Mouse (Mus musculus): ENCODE measurements around the gene Ppp4r2. TPM values are rescaled to one million over a fixed set of nuclear protein-coding genes. Genes with fewer than 3 reads are reported as not detected.

The Ppp4r2 gene
- total RNA-seq, 1 experiment from 2014 or later = 92.9 TPM

DNA sequence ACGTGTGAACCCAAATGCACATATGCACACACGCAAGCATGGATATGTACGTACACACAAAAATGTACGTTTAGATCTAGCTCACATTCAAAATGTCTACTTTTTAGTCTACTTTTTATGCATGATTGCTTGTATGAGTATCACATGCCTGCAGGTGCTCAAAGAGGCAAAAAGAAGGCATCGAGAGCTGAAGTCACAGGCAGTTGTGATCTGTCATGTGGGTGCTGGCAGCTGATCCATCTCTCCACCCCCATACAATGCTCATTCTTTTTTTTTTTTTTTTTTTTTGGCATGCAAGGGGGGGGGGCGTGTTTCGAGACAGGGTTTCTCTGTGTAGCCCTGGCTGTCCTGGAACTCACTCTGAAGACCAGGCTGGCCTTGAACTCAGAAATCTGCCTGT is 4.9 kb upstream of the Ppp4r2 start:
- ATAC-seq (replicated peaks; ENCODE audit: low read depth, poor library complexity, severe bottlenecking) = no peak

- ATAC-seq (replicated peaks; ENCODE audit: low read depth, poor library complexity, severe bottlenecking) = no peak
Measured at GRCm38 (mm10) chr6:100829770-100830169, 3.7 kb upstream of the Ppp4r2 start.

DNA sequence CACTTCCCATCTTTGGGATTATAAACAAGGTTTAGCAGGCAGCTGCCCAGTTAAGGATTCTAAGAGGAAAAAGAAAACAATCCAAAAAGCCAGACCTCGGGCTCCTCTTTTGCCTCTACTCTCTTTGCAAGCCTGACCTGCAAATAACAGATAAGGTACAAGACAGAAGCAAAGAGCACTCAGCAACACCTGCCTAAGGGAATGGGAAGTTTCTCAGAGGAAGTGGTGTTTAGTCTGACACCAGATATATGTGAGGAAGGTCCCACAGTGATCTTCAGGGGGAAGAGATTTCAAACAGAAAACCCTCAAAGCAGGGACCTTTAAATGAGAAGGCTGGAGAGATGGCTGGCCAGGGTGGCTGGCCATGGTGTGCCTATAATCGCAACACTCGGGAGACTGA is 2.2 kb upstream of the Ppp4r2 start:
- no peak for ATAC-seq (replicated peaks; ENCODE audit: low read depth, poor library complexity, severe bottlenecking)

- ATAC-seq (replicated peaks; ENCODE audit: low read depth, poor library complexity, severe bottlenecking) = no peak
Measured at GRCm38 (mm10) chr6:100831751-100832150, 1.7 kb upstream of the Ppp4r2 start.

- peak; percentile 64 for ATAC-seq (replicated peaks; ENCODE audit: low read depth, poor library complexity, severe bottlenecking)
Measured at GRCm38 (mm10) chr6:100833811-100834481, 524 bp downstream of the Ppp4r2 start.

DNA sequence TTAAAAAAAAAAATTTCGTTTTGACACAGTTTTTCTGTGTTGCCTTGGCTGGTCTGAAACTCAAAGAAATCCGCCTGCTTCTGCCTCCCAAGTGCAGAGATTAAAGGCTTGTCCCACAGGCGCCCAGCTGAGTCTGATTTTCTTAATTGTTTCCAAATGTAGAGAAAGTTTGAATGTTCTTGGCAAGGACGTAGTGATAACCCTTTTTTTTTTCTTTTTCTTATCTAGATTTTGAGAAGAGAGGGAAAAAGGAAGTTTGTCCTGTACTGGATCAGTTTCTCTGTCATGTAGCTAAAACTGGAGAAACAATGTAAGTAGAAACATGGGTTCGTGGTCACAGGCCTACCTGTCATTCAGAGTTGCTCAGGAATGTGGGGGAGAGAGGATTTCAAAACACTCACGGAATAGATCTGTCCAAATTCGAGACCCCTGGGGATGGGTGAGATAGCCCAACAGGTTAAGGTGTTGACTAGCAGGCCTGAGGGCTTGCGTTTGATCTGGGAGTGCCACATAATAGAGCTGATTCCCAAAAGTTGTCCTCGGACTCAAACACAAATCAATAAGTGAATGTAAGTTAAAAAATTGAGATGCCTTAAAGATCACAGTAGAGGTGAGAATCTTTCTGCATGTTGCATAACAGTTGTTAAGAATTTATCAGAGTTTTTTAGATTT is 1.2 kb downstream of the Ppp4r2 start:
- ATAC-seq (replicated peaks; ENCODE audit: low read depth, poor library complexity, severe bottlenecking) = no peak

DNA sequence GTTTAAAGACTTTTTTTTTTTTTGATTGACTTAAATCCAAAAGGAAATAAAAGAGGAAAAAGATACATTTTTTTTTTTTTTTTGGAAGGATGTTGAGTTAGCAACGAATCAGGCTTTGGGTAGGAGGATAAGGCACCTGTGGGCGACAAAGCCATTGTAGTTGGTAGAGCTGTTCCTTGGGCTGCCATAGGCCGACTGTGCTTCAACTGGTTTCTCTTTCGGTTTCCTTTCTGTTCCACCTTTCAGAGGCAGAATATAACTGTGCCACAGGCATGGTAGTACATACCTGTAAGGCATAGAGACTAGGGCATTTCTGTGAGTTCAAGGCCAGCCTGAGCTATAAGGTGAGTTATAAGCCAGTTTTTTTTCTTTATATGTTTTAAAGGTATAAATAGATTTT is 11.6 kb downstream of the Ppp4r2 start:
- no peak for ATAC-seq (replicated peaks; ENCODE audit: low read depth, poor library complexity, severe bottlenecking)

GRCm38 (mm10) chr6:100847264-100847663 is 13.8 kb downstream of the Ppp4r2 start:
- ATAC-seq (replicated peaks; ENCODE audit: low read depth, poor library complexity, severe bottlenecking) = no peak

DNA sequence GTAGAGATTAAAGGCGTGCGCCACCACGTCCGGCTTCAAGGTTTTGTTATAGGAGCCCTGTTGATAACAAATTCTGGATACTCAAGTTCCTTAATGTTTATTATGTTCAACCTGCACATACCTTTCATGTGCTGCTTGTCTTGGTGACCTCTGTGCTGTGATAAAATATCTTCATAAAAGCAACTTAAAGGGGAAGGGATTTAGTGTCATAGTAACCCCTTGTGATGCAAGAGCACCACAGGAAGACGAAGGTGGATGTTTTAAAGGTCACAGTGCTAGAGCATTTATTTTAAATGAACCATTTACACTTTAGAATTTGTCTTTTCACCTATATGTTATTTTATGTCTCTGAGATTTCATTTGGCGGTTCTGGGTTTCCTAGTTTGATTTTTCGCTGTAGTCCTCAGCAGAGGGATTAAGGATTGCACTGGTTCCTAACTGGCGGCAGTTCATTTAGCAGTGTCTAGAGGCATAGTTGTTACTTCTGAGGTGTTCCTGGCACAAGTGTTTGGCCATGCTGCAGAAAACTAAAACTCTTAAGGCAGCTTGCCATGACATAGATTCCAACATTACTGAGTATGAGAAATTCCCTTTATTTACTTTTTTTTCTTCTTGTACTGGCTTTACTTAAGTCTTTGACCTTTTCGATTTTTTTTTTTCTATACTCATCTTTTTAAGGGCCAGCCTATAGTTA is 15.4 kb downstream of the Ppp4r2 start:
- no peak for ATAC-seq (replicated peaks; ENCODE audit: low read depth, poor library complexity, severe bottlenecking)

- ATAC-seq (replicated peaks; ENCODE audit: low read depth, poor library complexity, severe bottlenecking) = peak; percentile 74
Measured at GRCm38 (mm10) chr6:100850671-100851081, 17.3 kb downstream of the Ppp4r2 start.

DNA sequence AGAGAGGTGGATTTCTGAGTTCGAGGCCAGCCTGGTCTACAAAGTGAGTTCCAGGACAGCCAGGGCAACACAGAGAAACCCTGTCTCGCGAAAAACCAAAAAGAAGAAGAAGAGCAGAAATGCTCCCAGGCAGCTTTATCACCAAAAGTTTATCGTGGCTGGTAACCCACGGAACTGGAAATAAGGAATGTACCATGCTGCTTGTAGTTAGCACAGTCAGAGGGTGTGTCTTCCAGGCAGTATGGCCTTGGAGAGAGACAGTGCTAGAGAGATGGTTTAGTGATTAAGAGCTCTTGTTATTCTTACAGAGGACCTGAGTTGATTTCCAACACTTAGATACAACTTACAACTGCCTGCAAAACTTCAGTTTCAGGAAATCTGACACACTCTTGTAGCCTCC is 17.7 kb downstream of the Ppp4r2 start:
- ATAC-seq (replicated peaks; ENCODE audit: low read depth, poor library complexity, severe bottlenecking) = peak; percentile 58; the same call in 1 of the 2 replicates

DNA sequence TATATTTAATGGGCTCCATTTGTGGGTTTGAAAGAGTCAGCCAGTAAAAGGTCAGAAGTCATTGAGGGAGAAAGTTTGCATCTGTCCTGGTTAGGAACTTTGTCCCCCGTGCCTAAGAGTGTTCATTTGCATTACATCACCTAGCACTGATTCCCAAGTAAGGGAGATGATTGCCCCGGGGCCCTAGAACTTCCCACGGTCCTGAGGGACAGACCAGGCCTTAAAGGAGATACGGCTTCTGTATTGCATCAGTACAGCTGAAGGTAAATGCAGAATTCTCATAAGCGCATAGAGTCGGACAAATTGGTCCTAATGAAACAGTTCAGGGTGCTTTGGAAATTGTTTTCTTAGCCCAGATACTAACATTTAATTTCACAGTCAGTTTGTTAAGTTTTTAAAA is 31.9 kb downstream of the Ppp4r2 start:
- ATAC-seq (replicated peaks; ENCODE audit: low read depth, poor library complexity, severe bottlenecking) = no peak

- peak; percentile 71; the same call in 1 of the 2 replicates for ATAC-seq (replicated peaks; ENCODE audit: low read depth, poor library complexity, severe bottlenecking)
Measured at GRCm38 (mm10) chr6:100865788-100866187, 32.4 kb downstream of the Ppp4r2 start.

DNA sequence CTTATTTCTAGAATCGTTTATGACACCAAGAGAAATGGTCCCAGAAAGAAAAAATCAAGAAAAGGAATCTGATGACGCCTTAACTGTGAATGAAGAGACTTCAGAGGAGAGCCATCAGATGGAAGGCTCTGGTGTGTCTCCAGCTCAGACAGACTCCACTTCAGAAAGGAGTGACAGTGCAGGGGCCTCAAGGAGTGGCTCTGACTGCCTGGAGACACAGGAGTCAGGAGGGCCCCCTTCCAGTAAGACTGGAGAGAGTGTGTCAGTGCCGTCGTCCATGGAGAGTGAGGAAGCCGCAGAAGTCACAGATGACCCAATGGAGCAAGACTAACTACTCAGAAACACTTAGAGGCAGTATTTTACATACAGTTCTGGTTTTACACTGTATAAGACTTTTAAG is 32.8 kb downstream of the Ppp4r2 start:
- peak; percentile 54; the same call in 1 of the 2 replicates for ATAC-seq (replicated peaks; ENCODE audit: low read depth, poor library complexity, severe bottlenecking)

DNA sequence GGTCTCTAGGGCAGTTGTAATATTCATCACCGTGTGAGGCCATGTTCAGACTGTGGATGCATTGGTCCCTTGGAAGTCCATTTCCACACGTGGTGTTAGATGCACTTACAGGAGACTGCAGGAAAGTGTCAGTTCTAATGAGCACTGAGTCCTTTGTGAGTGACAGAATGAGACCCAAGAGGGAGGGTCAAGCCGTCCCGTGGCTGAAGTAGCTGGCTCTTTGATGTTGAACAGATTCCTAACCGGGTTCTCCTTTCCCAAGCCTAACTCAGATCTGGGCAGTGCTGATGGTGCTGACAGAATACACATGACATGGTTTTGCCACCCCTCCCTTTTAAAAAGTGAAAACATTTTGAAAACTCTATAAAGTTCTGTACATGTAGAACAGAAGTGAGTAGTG is 35.4 kb downstream of the Ppp4r2 start:
- no peak for ATAC-seq (replicated peaks; ENCODE audit: low read depth, poor library complexity, severe bottlenecking)

GRCm38 (mm10) chr6:100869909-100870308 is 36.5 kb downstream of the Ppp4r2 start:
- ATAC-seq (replicated peaks; ENCODE audit: low read depth, poor library complexity, severe bottlenecking) = no peak

- ATAC-seq (replicated peaks; ENCODE audit: low read depth, poor library complexity, severe bottlenecking) = no peak
Measured at GRCm38 (mm10) chr6:100873191-100873590, 39.8 kb downstream of the Ppp4r2 start.

DNA sequence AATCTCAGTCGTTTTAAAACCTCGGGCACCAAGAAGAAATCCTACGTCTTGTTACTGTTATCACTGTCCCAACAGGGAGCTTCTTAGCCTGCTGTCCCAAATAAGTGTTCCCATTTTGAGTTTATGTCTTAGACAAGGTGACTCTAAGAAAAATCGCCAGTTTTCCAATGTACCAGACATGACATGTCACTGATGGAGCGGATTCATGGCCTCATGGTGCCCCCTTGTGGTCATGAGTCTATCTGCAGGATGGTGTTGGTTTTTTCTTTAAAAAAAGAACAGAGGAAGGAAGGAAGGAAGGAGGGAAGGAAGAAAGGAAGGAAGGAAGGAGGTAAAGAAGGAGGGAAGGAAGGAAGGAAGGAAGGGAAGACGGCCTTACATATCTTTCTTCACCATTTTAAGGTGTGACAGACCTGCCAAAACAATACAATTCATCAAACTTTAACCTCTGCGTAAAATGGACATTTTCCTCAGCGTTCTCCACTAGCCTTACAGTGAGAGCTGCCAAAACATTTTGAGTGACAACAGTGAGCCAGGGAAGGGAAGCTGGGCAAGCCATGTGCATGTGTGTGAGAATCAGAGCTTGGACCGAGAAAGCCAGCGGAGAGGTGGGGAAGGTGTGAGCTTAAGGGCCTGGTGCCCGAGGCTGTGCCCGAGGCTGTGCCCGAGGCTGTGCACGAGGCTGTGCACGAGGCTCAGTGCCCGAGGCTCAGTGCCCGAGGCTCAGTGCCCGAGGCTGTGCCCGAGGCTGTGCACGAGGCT is 42.6 kb downstream of the Ppp4r2 start:
- ATAC-seq (replicated peaks; ENCODE audit: low read depth, poor library complexity, severe bottlenecking) = peak; percentile 84

DNA sequence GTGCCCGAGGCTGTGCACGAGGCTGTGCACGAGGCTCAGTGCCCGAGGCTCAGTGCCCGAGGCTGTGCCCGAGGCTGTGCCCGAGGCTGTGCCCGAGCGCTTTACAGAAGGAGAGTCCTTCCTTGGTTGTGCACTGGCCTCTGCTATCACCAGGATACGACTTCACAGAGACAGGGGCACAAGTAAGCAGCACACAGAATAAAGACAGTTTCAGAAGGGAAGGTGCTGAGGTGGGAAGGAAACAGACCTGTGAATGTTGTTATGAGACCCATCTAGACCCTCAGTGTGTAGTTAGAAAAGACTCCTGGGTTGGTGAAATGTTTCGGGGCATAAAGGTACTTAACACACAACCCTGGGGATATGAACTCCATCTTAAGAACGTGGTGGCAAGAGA is 43.2 kb downstream of the Ppp4r2 start:
- ATAC-seq (replicated peaks; ENCODE audit: low read depth, poor library complexity, severe bottlenecking) = no peak

- ATAC-seq (replicated peaks; ENCODE audit: low read depth, poor library complexity, severe bottlenecking) = no peak
Measured at GRCm38 (mm10) chr6:100878546-100878945, 45.1 kb downstream of the Ppp4r2 start.
